9 mouse cellular contexts compared by ENCODE assay signal in genomic region chr7:19029084-19029653, GRCm38 (mm10). TPM values are rescaled to one million over a fixed set of nuclear protein-coding genes. Genes with fewer than 3 reads are reported as not detected.
DNase-seq lines count a peak whose midpoint lies in the region; ATAC-seq and TF ChIP-seq lines count a peak whose summit lies in the region.
"Had no signal": no experiment of that assay in that cellular context is flagged by ENCODE, and none has a peak within 500 bp of the region (broad histone marks: within the 10 kb centered on the region; RNA-seq: fewer than 3 reads in every experiment).

No protein-coding gene starts in this region.

- peak; percentile 56 for TF ChIP-seq CTCF in C2C12 (IDR thresholded peaks at IDR 0.05; ENCODE audit: control insufficient read depth, insufficient read depth, insufficient read length)

- 58% methylated on average over 6 of the region's 6 CpGs for WGBS in midbrain, embryonic 14.5 days

- H3K4me2 ChIP-seq in midbrain, embryonic 14.5 days (ENCODE audit: low read length) = no peak overlapping the region
- H3K4me2 ChIP-seq: limb, embryonic 15.5 days had no signal

- peaks cover 10% of the 10 kb centered on the region; the same call in 1 of the 2 replicates for H3K4me1 ChIP-seq in midbrain, embryonic 14.5 days (ENCODE audit: control insufficient read depth, insufficient read depth, low read length)

- no peaks in the 10 kb centered on the region for H3K27me3 ChIP-seq in C2C12 (ENCODE audit: control insufficient read depth, insufficient read depth, insufficient read length)
- no peaks in the 10 kb centered on the region for H3K27me3 ChIP-seq in midbrain, embryonic 14.5 days (ENCODE audit: control insufficient read depth, insufficient read depth, low read length)
- H3K27me3 ChIP-seq: limb, embryonic 15.5 days had no signal

- H3K9me3 ChIP-seq in midbrain, embryonic 14.5 days (ENCODE audit: control insufficient read depth, low read length) = no peaks in the 10 kb centered on the region
- H3K9me3 ChIP-seq: limb, embryonic 15.5 days had no signal

- H3ac ChIP-seq in C2C12 (ENCODE audit: control insufficient read depth, insufficient read length, low read depth) = no peak overlapping the region

- peak; percentile 73 to 79 for DNase-seq in cerebellum, postnatal 10 days
- DNase-seq in cerebellum, adult 9-10 months = no peak
- DNase-seq in heart, postnatal 36 days = peak; percentile 43 to 60
- DNase-seq in kidney, postnatal 36 days = peak; percentile 54 to 82
- DNase-seq in midbrain, embryonic 14.5 days = peak; percentile 79
- DNase-seq in thymus, postnatal 14 days = peak; percentile 72

- ATAC-seq in common myeloid progenitor, adult 5-6 weeks (replicated peaks; ENCODE audit: low read depth, poor library complexity, severe bottlenecking) = peak; percentile 84
- ATAC-seq in midbrain, embryonic 14.5 days (ENCODE audit: low FRiP score, low TSS enrichment) = peak; percentile 54; the same call in 1 of the 2 replicates

- no peak overlapping the region for H3K4me3 ChIP-seq in C2C12 (ENCODE audit: insufficient read depth, poor library complexity, severe bottlenecking)
- no peak overlapping the region for H3K4me3 ChIP-seq in midbrain, embryonic 14.5 days (replicated peaks; ENCODE audit: low read depth, low read length)
- H3K4me3 ChIP-seq: limb, embryonic 15.5 days had no signal

- no peak overlapping the region for H3K27ac ChIP-seq in midbrain, embryonic 14.5 days (replicated peaks; ENCODE audit: low read depth, low read length)
- H3K27ac ChIP-seq: limb, embryonic 15.5 days had no signal

- no peak overlapping the region for H3K9ac ChIP-seq in midbrain, embryonic 14.5 days (replicated peaks; ENCODE audit: low read length)
- H3K9ac ChIP-seq: limb, embryonic 15.5 days had no signal

- peaks cover 18% of the 10 kb centered on the region for H3K79me3 ChIP-seq in C2C12 (ENCODE audit: low read depth)

- H3K36me3 ChIP-seq in C2C12 (ENCODE audit: control insufficient read depth, insufficient read depth) = peaks cover 35% of the 10 kb centered on the region
- H3K36me3 ChIP-seq in midbrain, embryonic 14.5 days (ENCODE audit: control insufficient read depth, insufficient read depth, low read length) = peaks cover 49% of the 10 kb centered on the region

- peaks cover 45% of the 10 kb centered on the region for H3K79me2 ChIP-seq in C2C12 (ENCODE audit: control insufficient read depth, insufficient read depth)

- intact Hi-C loops in heart, postnatal 36 days (cut with DNase I) = no loop called here

TF ChIP-seq in C2C12, 6 proteins besides CTCF, POLR2A, EP300 and RAD21:
- TF ChIP-seq MYOD1 (IDR thresholded peaks at IDR 0.05; ENCODE audit: control insufficient read depth, insufficient read length, low read depth) (no peak), FOSL1 (IDR thresholded peaks at IDR 0.05; ENCODE audit: insufficient read depth, low read length, poor library complexity, severe bottlenecking) (no peak), CEBPB (IDR thresholded peaks at IDR 0.05; ENCODE audit: low read depth) (no peak), USF1 (IDR thresholded peaks at IDR 0.05; ENCODE audit: low read depth) (no peak), MAX (IDR thresholded peaks at IDR 0.05) (no peak), MYOG (IDR thresholded peaks at IDR 0.05; ENCODE audit: control insufficient read depth, extremely low read depth, insufficient read length) (no peak)

RNA-seq across cellular contexts. Expression of gene Sympk, which starts 5.0 kb away (rescaled TPM):
- polyA plus RNA-seq in C2C12 (2012; fragmentation: generic; extraction: Trizol) = 84.8 TPM
- 48.9 and 54.0 TPM in 2 replicates for total RNA-seq in common myeloid progenitor, adult 5-6 weeks (2017)
- total RNA-seq in heart, postnatal 36 days (2021) = 10 to 100 TPM; 85.2 to 86.8 TPM
- 18.1 and 28.1 TPM in 2 replicates for polyA plus RNA-seq in midbrain, embryonic 14.5 days (2014; fragmentation: Nextera tagmentation; extraction: Ambion mirVana)

RNA-seq across cellular contexts. Expression of gene Foxa3, which starts 5.8 kb away (rescaled TPM):
- polyA plus RNA-seq in C2C12 (2012; fragmentation: generic; extraction: Trizol) = 0.07 TPM
- 0.50 TPM in 1 of 2 replicates, not detected in the other for total RNA-seq in common myeloid progenitor, adult 5-6 weeks (2017)
- total RNA-seq in heart, postnatal 36 days (2021) = not detected
- not detected in 2 replicates for polyA plus RNA-seq in midbrain, embryonic 14.5 days (2014; fragmentation: Nextera tagmentation; extraction: Ambion mirVana)

RNA-seq across cellular contexts. Expression of gene Rsph6a, which starts 25.3 kb away (rescaled TPM):
- polyA plus RNA-seq in C2C12 (2012; fragmentation: generic; extraction: Trizol) = 0.09 TPM
- not detected in 2 replicates for total RNA-seq in common myeloid progenitor, adult 5-6 weeks (2017)
- not detected for total RNA-seq in heart, postnatal 36 days (2021)
- 0.12 and 0.21 TPM in 2 replicates for polyA plus RNA-seq in midbrain, embryonic 14.5 days (2014; fragmentation: Nextera tagmentation; extraction: Ambion mirVana)
- polyA plus RNA-seq: limb, embryonic 15.5 days had no signal

RNA-seq across cellular contexts. Expression of gene Irf2bp1, which starts 25.3 kb away (rescaled TPM):
- polyA plus RNA-seq in C2C12 (2012; fragmentation: generic; extraction: Trizol) = 39.4 TPM
- 13.1 and 14.6 TPM in 2 replicates for total RNA-seq in common myeloid progenitor, adult 5-6 weeks (2017)
- total RNA-seq in heart, postnatal 36 days (2021) = 10 to 100 TPM; 19.6 to 23.0 TPM
- 30.8 and 34.2 TPM in 2 replicates for polyA plus RNA-seq in midbrain, embryonic 14.5 days (2014; fragmentation: Nextera tagmentation; extraction: Ambion mirVana)

RNA-seq across cellular contexts. Expression of gene Mypop, which starts 38.1 kb away (rescaled TPM):
- 17.8 TPM for polyA plus RNA-seq in C2C12 (2012; fragmentation: generic; extraction: Trizol)
- 0.64 TPM in 1 of 2 replicates, not detected in the other for total RNA-seq in common myeloid progenitor, adult 5-6 weeks (2017)
- total RNA-seq in heart, postnatal 36 days (2021) = 1 to 10 TPM; 3.4 to 4.3 TPM
- 4.2 and 4.8 TPM in 2 replicates for polyA plus RNA-seq in midbrain, embryonic 14.5 days (2014; fragmentation: Nextera tagmentation; extraction: Ambion mirVana)
